Mouse (Mus musculus) layer of hippocampus, adult 6 months (tissue): ENCODE data around the gene Mcmbp. TPM values are rescaled to one million over a fixed set of nuclear protein-coding genes. Genes with fewer than 3 reads are reported as not detected.

Experiments
- long read RNA-seq, 2 experiments: library from polyadenylated mRNA; unstranded; transcript quantifications; one replicate each; pipeline ENCODE4 v2.0.0; 2019 to 2020
- polyA plus RNA-seq: library from polyadenylated mRNA; unstranded; fragments of <200 nt; fragmentation: Nextera tagmentation; gene quantifications from 2 replicates; pipeline ENCODE4 v1.2.3, GENCODE M21; 2021

Mcmbp gene
- 16.0 and 24.5 TPM in 2 replicates for polyA plus RNA-seq
- long read RNA-seq, experiment 1, full-length matches to known transcripts: 6 of 45 reads
- long read RNA-seq, experiment 1, partial matches to known transcripts: 4 of 45 reads
- long read RNA-seq, experiment 1, other reads (novel, unspliced or antisense): 35 of 45 reads
- long read RNA-seq, experiment 2, full-length matches to known transcripts: 15 of 23 reads
- long read RNA-seq, experiment 2, partial matches to known transcripts: 6 of 23 reads
- long read RNA-seq, experiment 2, other reads (novel, unspliced or antisense): 2 of 23 reads

GRCm38 (mm10) chr7:128740334-128740733, at the start of gene Mcmbp:
Gene Mcmbp, minus strand, starts transcription at chr7:128740495.

GRCm38 (mm10) chr7:128744684-128745485, 4.6 kb upstream of the Mcmbp start, which contains the start of gene Sec23ip:
Gene Sec23ip, plus strand, starts transcription at chr7:128744943.

Other genes starting within 250 kb of the Mcmbp start
- gene Bag3, start 216.9 kb downstream of the Mcmbp start, polyA plus RNA-seq: 4.7 and 5.3 TPM in 2 replicates
- 40.3 and 73.8 TPM in 2 replicates for gene Inpp5f, start 129.2 kb downstream of the Mcmbp start, polyA plus RNA-seq
- 14.9 and 18.7 TPM in 2 replicates for gene Sec23ip, start 4.4 kb upstream of the Mcmbp start, polyA plus RNA-seq